Mouse (Mus musculus): Measurements from ENCODE around the gene Irf2.

- TF ChIP-seq POLR2A (IDR thresholded peaks at IDR 0.05; ENCODE audit: insufficient read depth, low read depth, low read length) (no peak), CTCF (IDR thresholded peaks at IDR 0.05; ENCODE audit: insufficient read depth, low read depth, low read length) (no peak)
Measured at GRCm38 (mm10) chr8:46868346-46869065, 129.0 kb downstream of the Irf2 start.

All from olfactory bulb, adult 2 months (tissue).